Mouse (Mus musculus) forelimb bud, embryonic 11.5 days (tissue): ENCODE data around the gene Gm21304.
"Not testable (repeated sequence)": the region's sequence is repeated elsewhere in the genome, so short reads cannot be mapped to it uniquely, and the experiment has no call there.

Experiments
- DNase-seq: peaks from one replicate; pipeline ENCODE4 v3.0.0-alpha.2; 2012; ENCODE audit warnings: low read depth, low spot score

Gene Gm21304

DNA sequence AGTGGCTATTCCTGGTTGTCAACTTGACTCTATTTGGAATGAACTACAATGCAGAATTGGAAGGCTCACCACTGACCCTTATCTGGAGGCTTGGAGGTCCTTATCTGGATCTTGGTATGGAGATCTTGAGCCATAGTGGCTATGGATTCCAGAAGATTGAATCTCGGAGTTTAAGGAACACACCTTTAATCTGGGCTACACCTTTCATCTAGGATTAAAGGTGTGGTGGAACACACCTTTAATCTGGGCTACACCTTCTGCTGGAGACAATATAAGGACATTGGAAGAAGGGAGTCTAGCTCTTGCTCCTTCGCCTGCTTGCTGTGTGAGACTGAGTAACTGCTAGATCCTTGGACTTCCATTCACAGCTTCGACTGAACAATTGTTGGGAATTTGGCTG lies at the start of gene Gm21304:
Gm21304 (plus strand) TSS at position 301 of the 400 bp plus-strand sequence.
- not testable (repeated sequence) for DNase-seq

DNA sequence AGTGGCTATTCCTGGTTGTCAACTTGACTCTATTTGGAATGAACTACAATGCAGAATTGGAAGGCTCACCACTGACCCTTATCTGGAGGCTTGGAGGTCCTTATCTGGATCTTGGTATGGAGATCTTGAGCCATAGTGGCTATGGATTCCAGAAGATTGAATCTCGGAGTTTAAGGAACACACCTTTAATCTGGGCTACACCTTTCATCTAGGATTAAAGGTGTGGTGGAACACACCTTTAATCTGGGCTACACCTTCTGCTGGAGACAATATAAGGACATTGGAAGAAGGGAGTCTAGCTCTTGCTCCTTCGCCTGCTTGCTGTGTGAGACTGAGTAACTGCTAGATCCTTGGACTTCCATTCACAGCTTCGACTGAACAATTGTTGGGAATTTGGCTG lies 25.6 kb upstream of the Gm21304 start, which contains the start of gene Gm21293:
Gm21293 (plus strand) TSS at position 301 of the 400 bp plus-strand sequence.
- not testable (repeated sequence) for DNase-seq

DNA sequence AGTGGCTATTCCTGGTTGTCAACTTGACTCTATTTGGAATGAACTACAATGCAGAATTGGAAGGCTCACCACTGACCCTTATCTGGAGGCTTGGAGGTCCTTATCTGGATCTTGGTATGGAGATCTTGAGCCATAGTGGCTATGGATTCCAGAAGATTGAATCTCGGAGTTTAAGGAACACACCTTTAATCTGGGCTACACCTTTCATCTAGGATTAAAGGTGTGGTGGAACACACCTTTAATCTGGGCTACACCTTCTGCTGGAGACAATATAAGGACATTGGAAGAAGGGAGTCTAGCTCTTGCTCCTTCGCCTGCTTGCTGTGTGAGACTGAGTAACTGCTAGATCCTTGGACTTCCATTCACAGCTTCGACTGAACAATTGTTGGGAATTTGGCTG lies 17.1 kb upstream of the Gm21304 start, which contains the start of gene Gm6763:
Gm6763 (plus strand) TSS at position 301 of the 400 bp plus-strand sequence.
- not testable (repeated sequence) for DNase-seq

DNA sequence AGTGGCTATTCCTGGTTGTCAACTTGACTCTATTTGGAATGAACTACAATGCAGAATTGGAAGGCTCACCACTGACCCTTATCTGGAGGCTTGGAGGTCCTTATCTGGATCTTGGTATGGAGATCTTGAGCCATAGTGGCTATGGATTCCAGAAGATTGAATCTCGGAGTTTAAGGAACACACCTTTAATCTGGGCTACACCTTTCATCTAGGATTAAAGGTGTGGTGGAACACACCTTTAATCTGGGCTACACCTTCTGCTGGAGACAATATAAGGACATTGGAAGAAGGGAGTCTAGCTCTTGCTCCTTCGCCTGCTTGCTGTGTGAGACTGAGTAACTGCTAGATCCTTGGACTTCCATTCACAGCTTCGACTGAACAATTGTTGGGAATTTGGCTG lies 8.6 kb upstream of the Gm21304 start, which contains the start of gene Gm8764:
Gm8764 (plus strand) TSS at position 301 of the 400 bp plus-strand sequence.
- not testable (repeated sequence) for DNase-seq

DNA sequence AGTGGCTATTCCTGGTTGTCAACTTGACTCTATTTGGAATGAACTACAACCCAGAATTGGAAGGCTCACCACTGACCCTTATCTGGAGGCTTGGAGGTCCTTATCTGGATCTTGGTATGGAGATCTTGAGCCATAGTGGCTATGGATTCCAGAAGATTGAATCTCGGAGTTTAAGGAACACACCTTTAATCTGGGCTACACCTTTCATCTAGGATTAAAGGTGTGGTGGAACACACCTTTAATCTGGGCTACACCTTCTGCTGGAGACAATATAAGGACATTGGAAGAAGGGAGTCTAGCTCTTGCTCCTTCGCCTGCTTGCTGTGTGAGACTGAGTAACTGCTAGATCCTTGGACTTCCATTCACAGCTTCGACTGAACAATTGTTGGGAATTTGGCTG lies 8.4 kb downstream of the Gm21304 start, which contains the start of gene Gm21312:
Gm21312 (plus strand) TSS at position 301 of the 400 bp plus-strand sequence.
- DNase-seq: not testable (repeated sequence)

DNA sequence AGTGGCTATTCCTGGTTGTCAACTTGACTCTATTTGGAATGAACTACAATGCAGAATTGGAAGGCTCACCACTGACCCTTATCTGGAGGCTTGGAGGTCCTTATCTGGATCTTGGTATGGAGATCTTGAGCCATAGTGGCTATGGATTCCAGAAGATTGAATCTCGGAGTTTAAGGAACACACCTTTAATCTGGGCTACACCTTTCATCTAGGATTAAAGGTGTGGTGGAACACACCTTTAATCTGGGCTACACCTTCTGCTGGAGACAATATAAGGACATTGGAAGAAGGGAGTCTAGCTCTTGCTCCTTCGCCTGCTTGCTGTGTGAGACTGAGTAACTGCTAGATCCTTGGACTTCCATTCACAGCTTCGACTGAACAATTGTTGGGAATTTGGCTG lies 16.9 kb downstream of the Gm21304 start, which contains the start of gene Gm20765:
Gm20765 (plus strand) TSS at position 301 of the 400 bp plus-strand sequence.
- not testable (repeated sequence) for DNase-seq

DNA sequence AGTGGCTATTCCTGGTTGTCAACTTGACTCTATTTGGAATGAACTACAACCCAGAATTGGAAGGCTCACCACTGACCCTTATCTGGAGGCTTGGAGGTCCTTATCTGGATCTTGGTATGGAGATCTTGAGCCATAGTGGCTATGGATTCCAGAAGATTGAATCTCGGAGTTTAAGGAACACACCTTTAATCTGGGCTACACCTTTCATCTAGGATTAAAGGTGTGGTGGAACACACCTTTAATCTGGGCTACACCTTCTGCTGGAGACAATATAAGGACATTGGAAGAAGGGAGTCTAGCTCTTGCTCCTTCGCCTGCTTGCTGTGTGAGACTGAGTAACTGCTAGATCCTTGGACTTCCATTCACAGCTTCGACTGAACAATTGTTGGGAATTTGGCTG lies 25.4 kb downstream of the Gm21304 start, which contains the start of gene Gm4340:
Gm4340 (plus strand) TSS at position 301 of the 400 bp plus-strand sequence.
- not testable (repeated sequence) for DNase-seq

DNA sequence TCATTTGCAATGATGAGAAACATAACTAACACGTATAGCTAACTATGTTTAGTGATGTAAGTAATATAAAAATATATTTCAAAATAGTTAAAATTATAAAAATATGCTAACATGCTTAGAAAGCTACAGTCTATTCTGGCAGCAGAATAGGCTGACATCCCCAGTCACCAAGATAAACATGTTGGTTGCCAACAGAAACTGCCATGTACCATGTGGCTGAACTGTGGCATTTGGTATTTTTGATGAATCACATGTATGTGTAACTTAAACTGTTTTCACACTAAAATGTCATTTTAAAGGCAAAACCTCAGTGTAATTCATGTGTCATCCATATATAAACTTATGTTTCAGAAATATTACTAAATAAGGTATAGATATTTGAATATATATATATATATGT lies 41.3 kb downstream of the Gm21304 start:
- DNase-seq: no peak

DNA sequence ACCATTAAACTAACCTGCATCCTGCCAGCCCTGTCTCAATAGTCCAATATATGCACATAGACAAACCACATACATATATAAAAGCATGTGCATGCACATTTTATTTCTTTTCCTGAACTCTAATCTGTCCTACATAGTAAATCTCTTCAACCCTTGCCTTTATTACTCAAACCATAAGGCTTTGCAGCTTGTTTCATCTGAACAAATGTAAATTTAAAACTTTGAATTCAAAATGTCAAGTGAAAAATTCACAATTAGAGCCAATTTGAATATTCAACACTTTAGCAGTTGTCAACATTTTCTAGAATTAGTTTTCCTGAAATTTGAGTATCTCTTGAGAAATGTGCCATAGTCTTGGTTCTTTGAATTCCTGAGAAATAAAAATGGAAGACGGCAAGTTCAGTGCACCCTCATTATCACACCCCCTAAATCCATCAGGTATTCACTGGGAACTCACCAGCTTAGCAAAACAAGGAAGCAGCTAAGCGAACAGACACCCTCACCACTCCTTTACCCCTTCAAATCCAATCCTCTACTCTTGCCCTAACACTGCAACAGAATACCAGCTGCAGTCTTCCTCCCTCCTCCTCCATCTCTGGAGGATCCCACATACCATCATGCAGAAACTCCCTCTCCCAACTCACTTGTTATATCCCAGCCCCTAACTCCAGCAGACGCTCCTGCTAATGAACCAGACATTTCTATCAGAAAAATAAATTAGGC lies 42.1 kb downstream of the Gm21304 start:
- DNase-seq: no peak

DNA sequence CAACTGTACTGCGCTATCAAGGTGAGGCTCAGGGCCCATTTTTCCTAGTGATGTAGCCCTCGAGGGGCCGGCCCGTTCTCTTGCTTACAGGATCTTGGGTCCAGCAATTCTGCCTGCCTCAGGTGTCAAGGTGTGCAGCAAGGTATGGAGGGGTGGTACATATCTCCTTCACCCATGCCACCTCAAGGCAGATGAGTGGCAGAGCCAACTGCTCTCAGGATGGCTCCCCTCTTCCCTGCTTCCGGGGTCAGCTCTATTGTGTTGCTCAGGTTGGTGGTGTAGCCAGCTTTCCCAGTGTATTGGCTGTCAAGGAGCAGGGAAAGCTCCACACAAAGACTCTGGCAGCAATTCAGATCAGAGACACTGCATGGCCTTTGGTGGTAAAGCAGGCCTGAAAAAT lies 46.2 kb downstream of the Gm21304 start:
- DNase-seq: no peak
